Mouse (Mus musculus): ENCODE measurements around the gene P4ha2.

The P4ha2 gene

DNA sequence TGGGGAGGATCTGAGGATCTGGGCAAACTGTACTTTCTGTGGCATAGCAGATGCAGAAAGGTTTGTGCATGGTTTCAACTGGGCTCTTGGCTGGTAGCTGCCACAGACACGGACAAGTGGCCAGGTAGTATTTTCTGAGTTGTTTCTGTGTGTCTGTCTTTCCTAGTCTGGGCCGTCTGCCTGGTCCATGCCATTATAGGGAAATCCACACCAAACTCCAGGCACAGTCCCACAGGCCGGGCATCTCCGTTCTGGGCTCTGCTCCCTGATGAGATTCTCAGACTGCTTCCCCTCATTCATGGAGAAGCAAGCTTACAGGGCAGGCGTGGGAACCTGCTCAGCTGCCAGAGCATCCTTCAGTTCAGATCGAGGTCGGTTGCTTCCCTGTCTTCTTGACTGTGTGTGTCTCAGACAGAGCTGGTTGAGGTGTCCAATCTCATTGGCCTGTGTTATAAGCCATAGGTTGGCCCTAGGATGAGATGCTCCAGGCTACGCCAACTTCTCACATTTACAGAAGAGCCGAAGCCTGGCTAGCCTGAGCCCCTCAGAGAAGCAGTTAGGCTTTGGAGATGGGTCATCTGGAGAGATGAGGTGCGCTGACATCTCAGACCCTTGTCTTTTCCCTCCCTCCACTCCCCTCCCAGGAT is at the start of gene P4ha2:
Gene P4ha2 (plus strand): TSS at position 51 of the 647 bp plus-strand sequence.
- DNase-seq: no peak

DNA sequence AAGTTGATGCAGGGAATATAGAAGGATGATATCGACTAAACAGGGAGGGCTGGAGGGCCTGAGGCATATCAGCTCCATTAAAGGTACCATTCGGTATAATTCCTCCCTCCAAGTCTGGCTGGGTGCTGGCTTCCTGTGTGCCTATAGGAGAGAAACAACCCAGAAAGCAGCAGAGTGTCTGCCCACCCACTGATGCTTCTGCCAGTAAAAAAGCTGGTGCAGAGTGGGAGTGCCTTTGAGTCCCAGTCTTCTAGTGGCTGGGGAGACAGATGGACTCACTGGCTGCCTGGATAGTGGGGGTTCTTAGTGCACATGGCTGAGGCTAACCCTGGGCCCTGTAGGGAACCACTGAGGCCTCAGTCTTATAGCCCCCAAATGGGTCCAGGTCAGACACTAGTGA is 49.7 kb upstream of the P4ha2 start:
- DNase-seq: no peak

DNA sequence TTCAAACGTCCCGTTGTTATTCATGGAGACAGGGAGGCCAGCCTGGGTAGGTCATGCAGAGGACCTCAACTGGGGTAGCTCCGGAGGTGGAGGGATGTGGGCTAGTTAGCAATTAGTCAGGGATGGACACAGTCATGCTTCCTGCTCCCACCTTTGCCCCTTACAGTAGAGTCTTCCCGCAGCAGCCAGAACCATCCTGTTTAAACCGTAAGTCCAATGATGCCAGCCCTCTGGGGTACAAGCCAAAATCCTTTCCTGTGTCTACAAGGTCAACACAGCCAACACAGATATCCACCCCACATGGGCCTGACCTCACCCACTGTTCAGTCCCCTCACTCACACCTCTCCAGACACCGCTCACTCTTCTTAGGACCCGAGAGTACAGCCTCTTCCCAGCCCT is 48.7 kb upstream of the P4ha2 start:
- peak; percentile 80 for DNase-seq

DNA sequence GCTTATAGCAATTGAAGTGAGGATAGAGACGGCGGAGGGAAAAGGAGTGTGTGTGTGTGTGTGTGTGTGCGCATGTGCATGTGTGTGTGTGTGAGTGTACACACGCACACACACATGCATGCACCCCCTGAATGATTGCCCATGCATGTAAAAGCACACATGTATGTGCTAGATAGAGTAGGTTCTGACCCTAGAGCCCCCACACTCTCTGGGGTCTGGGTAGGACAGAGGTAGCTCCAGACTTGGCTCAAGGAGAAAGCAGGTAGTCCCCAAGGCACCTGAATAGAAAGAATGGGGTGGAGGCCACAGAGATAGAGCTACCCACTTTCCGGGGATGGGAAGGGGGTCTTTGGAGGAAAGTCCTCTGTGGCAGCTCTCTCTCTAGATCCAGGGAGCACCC is 47.8 kb upstream of the P4ha2 start:
- DNase-seq: no peak

DNA sequence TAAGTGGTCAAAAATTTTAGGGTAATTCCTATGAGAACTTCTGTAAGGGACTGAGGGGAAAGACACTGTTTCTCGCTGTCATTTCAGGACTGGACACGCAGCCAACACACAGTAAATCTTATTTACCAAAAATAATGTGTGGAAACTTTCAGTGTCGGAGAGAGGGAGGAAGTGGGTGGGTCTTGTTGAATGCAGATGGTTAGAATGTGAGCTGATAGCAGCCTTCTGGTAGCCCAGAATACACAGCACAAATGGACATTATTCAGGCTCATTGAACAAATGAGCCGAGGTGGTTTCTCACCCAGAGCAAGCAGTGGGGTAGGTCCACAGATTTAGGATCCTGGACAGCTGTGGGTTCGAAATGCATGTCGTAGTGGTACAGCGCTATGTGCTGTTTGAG is 46.8 kb upstream of the P4ha2 start:
- DNase-seq: no peak

DNA sequence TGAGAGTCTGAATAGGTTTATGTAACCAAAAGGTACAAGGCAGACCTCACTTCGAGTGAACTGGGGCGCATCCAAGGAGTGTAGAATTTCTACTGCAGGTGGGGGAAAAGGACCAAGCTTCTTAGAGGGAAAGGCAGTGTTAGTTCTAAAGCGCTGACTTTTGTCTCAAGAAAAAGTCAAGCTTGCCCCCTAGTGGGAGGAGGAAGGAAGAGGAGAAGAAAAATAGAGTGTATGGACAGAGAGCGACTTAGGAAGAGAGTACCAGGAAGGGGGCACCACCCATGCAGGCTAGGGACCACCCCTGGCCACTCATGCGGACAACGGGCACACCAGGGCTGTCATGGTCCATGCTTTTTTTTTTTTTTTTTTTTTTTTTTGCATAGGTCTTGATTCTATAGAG is 45.6 kb upstream of the P4ha2 start:
- DNase-seq: peak; percentile 76

DNA sequence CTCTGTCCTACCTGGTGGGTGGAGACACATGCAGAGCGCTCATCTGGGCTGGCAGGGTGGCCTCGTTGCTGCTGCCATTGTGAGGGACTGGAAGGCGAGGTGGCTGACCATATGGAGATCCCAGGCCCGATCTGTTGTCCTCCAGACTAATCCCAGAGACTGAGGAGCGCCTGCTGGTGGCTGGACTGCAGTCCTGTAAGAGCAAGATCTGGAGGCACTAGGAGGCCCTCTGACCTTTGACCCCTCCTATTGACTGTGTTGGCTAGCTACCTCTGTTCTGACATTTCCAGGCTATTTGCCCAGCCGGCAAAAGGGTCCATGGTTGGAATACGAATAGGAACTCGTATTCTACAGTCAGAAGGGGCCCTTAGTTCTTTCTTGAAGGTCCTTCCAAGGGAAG is 43.8 kb upstream of the P4ha2 start:
- peak; percentile 40 for DNase-seq

DNA sequence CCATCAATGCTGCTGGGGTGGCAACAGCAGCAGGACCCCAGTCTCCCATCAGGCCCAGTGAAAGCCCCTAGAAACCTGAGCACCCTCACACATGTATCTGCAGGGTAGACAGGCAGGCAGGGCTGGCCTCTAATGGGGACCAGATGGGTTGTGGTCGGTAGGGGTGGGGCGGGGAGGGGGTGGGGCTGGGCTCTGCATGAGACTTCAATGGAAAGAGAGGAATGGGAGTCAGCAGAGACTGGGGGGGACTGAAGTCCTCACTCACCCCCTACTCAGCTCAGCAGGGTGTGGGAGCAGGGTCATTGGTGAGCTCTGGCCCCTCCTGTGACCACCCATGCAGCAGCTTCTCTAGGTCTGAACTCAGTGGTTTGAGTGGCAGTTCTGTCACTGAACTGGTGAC is 42.5 kb upstream of the P4ha2 start:
- DNase-seq: no peak

DNA sequence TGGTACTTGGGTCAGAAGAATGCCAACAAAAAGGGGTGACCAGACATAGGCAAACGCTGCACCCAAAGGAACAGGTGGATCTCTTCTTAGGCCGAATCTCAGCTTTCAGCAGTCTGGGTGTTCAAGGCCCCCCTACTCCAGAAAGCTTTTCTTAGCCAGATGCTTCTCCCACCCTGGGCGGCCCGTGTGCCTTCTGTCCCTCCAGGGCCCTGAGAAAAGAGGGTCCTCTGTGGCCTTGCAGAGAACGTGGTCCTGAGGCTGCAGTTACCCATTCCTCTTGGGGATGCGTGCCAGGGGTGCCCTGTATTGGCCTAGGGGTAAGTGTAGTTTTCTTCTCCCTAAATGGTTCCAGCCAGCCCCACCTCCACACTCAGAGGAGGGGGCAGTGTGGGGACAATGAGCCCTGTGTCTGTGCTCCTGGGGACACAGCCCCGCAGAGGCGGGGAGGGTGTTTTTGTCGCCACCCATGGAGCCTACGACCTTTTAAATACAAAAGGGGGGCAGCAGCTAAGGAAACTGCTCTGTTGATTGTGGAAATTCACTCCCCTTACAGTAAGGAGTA is 41.8 kb upstream of the P4ha2 start:
- DNase-seq: no peak

DNA sequence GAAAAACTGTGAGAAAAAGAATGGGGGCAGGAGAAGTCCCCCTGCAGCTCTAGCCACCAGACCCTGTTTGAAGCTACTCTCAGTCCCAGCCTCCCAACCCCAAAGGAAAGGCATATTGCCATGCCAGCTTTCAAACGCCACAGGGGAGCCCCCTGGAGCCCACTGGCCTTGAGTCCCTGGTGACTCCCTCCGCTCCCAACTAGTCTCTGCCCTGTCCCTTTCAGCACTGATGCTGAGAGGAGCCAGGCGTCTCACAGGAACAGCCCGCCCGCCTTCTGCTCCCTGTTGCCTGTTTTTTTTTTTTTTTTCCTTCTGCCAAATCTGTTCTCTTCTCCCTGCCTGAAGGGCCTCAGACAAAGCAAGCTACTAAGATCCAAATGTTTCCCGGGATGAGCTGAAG is 41.3 kb upstream of the P4ha2 start:
- DNase-seq: no peak

DNA sequence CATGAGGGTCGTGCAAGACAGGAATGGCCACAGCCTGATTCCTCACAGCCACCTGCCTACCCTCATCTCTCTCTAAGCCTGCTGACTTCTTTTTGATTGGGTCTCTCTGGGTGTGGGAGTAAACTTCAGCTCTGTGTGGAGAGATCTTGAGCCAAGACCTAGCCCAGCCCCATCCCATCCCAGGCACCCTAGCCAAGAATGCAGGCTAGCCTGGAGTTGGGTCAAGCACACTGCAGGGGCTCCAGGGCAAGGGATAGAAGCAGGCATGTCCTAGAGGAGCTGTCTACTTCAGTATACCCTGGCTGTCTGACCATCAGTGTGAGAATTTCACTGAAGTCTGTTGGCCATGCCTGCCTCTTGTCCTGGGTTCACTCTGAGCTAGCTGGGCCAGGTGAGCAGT is 40.4 kb upstream of the P4ha2 start:
- no peak for DNase-seq

DNA sequence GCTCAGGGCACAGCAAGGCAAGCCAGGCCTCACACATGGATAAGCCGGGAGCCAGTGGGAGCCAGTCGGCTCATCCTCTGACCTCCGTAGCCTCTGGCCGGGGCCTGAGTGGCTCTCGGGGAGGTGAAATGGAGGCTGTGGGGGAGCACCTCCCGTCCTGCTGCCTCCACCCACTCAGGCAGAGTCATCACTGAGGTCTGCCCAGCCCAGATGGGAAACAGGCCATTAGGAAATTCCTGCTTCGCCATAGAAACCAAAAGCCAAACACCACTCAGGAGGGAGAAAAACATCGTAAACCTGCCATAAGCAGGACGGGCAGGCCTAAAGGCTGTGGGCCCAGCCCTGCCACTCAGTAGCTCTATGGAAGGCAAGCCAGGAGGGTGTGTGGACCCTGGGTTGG is 39.6 kb upstream of the P4ha2 start:
- peak; percentile 71 for DNase-seq

DNA sequence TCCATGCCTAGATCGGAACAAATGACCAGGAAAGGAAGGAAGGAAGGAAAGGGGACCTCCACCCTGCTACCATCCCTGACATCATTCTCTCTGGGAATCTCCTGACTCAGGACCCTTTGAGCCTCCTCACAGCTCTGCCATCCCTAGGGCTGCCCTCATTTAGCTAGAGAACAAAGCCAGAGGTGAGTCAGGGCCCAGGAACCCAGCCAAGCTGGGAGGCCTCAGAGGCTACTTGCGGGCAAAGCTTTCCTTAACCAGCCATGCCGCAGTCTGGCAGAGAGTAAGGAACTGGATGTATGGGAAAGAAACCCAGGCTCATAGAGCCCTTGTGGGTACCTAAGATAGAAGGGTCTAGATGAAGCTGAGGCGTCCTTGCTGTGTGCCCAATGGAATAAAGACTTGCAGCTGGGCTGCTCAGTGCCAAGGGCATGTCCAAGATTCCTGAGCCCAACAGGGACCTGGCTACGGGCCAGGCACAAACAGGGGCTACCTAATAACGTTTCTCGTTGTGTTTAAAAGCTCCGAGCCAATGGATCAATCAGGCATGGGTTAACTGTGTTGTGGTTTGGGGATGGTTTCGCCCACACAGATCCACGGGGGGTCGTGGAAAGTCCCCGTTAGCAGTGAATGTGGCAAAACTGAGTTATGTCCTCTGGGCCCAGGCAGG is 37.7 kb upstream of the P4ha2 start:
- no peak for DNase-seq

DNA sequence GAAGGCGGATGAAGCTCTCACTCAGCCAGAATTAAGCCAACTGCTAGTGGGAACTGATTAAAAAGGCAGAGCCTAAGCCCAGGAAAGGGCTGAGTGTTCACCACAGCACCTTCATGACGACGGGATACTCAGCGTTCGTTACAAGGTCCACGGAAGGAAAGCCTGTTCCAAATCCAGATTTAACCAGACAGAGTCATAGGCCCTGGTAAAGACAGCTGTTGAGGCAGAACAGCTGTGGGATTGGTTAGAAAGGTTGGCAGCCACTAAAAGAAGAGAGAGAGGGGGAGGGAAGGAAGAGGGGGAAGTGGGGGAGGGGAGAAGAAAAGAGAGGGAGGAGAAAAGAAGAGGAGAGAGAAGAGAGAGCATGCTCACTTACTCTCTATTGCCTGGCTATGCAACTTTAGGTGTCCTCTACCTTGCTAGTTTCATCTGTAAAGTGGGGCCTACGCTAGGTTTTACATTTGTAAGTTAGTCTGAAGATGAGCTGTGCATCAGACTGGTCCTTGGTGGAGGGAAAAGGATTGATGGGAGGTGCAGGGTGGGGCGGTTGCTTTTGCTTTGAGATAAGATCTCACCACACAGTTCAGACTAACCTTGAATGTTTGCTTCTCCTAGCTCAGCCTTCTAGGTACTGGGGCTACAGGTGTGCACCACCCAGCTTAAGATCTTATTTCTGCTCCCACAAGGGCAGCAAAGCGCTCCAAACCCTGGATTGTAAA is 37.0 kb upstream of the P4ha2 start:
- peak; percentile 36 for DNase-seq

DNA sequence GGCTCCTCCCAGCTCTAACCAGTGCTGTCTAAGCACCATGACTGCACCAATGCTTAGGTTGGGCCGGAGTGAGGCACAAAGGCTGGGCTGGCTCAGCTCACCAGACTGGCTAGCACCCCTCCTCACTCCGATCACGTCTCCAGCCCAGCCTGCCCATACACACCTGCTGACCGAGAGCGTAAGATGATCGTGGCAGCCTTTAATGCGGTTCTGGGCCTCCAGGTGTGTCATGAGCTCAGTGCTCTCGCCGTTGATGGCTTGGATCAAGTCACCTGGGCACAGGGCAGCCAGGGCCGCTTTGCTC is 36.5 kb upstream of the P4ha2 start:
- DNase-seq: no peak

DNA sequence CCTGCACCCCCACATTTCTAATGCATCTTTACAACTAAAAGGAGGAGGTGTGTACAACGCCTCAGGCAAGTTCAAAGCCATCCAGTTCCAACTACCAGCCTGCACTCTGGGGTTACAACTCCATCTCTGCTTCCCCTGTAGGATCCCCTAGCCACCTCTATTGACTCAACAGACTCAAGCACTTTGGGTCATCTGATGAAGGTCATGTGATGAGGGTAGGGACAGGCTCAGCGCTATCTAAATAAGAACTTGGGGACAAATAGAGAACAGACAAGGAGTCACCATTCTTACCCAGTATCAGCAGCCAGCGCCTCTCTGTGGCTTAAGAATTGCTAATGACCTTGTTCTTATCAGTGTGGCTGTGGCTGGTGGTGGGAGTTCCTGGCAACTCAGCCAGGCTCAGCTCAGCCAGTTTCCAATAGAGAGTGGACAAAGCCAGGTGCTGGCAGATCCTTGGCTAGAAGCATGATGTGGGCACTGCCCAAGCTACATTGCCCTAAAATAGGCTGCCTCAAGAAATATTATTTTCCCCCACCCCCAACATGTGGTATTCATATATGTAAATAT is 35.4 kb upstream of the P4ha2 start:
- DNase-seq: no peak

DNA sequence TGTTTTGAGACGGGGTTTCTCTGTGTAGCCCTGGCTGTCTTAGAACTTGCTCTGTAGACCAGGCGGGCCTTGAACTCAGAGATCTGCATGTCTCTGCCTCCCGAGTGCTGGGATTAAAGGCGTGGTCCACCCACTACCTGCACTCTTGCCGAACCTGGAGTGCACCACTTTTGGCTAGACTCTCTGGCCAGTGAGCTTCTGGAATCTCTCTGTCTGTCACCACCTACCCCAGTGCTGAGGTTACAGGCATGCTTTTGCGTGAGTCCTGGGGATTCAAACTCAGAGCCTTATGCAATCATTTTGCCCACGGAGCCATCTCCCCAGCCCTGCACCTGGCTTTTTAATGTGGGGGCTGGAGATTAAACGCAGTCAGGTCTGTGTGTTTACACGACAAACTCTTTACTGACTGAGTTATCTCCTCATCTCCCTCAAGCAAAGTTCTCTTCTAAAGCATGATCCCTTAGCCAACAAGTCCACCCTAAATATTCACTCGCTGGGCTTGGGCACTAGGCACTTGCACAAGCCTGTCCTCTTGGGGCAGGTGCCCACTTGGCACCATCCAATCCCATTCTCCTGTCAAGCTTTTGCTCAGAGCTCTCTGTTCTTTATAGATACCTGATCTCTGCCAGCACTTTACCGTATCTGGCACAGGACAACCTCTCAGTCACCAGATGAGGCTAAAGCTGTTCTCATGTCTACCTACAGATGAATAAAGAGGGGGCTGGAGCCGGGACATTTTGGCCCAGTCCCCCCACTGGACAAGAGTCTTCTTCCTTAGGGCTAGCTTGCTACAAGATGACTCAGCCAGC is 34.6 kb upstream of the P4ha2 start:
- DNase-seq: no peak

DNA sequence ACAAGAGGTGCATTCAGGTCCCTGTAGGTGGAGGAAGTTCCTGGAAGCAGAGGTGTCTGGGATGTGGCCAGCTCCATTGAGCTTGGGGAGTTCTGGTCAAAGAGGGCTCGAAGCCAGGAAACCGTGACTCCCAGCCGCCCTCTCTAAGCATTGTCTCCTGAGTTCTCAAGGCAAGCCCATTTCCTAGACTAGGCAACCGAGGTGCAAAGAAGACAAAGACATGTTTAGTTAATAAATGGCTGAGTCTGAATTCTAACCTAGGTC is 34.0 kb upstream of the P4ha2 start:
- no peak for DNase-seq

DNA sequence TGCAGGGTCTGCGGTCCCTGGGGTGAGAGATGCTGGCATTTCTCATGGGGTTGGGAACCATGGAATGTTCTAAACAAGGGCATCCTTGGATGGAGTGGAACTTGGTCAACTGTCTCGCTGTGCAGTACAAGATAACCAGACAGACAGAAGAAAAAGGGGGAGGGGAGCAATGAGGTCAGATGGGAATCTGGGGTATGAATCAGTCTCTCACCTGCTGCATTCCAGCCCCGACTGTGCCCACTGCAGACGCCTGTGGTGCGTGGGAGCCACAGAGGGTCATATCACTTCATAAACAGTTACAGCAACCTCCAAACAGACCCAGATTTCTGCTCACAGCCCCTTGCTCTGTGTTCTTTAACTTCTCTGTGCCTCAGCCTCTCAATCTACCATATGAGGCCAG is 33.5 kb upstream of the P4ha2 start:
- DNase-seq: no peak

DNA sequence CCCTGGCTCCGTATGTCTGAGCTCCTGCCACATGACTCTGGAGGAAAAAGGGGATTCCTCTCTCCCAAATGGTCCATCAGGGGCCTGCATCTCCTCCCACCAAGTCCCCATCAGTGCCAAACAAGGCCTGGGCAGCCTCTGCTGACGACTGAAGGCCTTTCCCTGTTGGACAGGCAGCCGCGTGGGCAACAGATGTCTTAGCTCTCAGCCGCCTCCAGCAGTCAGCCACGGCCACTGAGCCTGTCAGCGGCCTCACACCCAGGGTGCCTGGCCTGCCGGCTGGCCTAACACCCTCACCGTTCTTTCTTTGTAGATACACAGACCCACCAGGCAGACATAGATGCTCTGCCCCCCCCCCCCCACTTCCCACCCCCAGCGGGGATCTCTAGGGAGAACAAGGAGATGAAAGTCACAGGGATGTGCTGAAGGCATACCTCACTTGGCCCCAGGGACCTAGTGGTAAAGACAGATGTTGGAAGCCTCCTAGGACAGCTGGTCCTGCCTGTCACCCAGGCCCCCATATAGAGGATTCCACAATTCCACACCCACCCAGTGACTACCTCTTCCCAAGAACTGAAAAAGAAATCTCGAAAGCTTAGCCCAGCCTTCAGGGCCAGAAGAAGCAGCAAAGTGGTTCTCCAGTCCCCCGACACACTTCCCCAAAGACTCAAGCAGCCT is 32.4 kb upstream of the P4ha2 start:
- DNase-seq: peak; percentile 34

DNA sequence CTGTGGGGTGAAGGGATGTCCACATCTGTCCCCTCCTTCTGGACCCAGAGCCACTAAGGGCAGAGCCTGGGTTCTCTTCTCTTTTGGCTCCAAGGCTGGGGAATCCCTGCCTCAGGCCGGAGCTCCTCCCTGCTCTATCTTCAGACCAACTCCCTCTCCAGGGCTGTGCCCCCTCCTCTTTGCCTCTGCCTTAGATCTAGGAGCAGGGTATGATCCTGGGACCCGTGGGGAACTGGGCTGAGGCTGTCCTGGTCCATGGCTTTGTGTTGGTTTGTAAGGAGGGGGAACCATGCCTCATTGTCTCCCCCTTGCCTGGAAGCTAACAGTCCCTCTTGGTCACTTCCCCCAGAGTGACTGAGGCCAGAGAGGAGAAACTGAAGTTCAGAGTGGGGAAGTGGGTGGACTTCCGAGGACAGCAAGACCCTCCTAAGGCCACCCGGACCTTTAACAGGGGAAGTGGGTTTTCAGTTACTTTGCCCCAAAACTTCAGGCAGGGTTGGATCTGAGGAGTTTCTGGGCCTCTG is 31.8 kb upstream of the P4ha2 start:
- DNase-seq: no peak

All from kidney, postnatal 14 days (tissue).